ENCODE assay signal across 11 mouse cellular contexts in the genomic region with DNA sequence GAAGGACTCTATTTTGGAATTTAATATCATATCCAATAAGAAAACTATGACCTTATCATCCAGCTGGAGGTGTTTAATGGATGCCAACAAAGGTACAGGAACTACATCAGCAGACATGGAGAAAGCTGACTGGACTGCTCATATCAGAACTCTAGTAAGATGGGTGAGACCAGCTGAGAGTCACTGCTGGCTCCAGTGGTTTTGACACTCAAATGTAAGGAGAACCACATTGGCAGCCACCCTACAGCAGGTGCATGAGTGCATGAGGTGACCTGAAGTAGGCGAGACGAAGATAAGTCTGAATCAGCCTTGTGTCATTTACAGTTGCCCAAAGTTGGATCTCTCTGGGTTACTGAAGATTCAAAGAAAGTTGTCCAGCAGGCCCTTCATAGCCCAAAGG.
"Had no signal": no experiment of that assay in that cellular context is flagged by ENCODE, and none has a peak within 500 bp of the region (broad histone marks: within the 10 kb centered on the region; RNA-seq: fewer than 3 reads in every experiment).

No protein-coding gene starts in this region.

- H3K27ac ChIP-seq: limb, embryonic 12.5 days; liver, embryonic 13.5 days; lung, embryonic 15.5 days; midbrain, embryonic 12.5 days; neural tube, embryonic 13.5 days had no signal

- H3K36me3 ChIP-seq: limb, embryonic 12.5 days; liver, embryonic 13.5 days; lung, embryonic 15.5 days; midbrain, embryonic 12.5 days; neural tube, embryonic 13.5 days had no signal

- H3K4me3 ChIP-seq: limb, embryonic 12.5 days; liver, embryonic 13.5 days; lung, embryonic 15.5 days; midbrain, embryonic 12.5 days; neural tube, embryonic 13.5 days had no signal

- H3K9ac ChIP-seq: limb, embryonic 12.5 days; liver, embryonic 13.5 days; liver, postnatal 0 days; lung, embryonic 15.5 days; midbrain, embryonic 12.5 days; neural tube, embryonic 13.5 days had no signal

- H3K4me2 ChIP-seq: limb, embryonic 12.5 days; liver, embryonic 13.5 days; lung, embryonic 15.5 days; midbrain, embryonic 12.5 days; neural tube, embryonic 13.5 days had no signal

- H3K9me3 ChIP-seq: limb, embryonic 12.5 days; liver, embryonic 13.5 days; lung, embryonic 15.5 days; midbrain, embryonic 12.5 days; neural tube, embryonic 13.5 days had no signal

- DNase-seq: kidney, postnatal 25 days; liver; liver, embryonic 13.5 days; liver, postnatal 0 days; right cerebral cortex, postnatal 14 days; thymus, postnatal 36 days had no signal

- ATAC-seq: liver, postnatal 0 days; midbrain, embryonic 16.5 days had no signal

- H3K27me3 ChIP-seq: limb, embryonic 12.5 days; lung, embryonic 15.5 days; midbrain, embryonic 12.5 days; neural tube, embryonic 13.5 days had no signal

- H3K4me1 ChIP-seq: limb, embryonic 12.5 days; liver, embryonic 13.5 days; midbrain, embryonic 12.5 days had no signal
